Mouse (Mus musculus) megakaryocyte, adult 5-6 weeks (primary cell): ENCODE measurements at regions not wholly inside any gene's neighbourhood (a gene's known extent, or its start where the extent isn't known, plus 50 kb on each side); places are given as distances from the start of the nearest gene placed in this dataset.

ENCODE experiments used
- ATAC-seq: 2 replicates; pipeline ENCODE4 v1.8.0; 2016; ENCODE audit warnings: mild to moderate bottlenecking, inconsistent platforms; ENCODE audit not compliant: poor library complexity, severe bottlenecking

- no peak for ATAC-seq
Measured at GRCm38 (mm10) chr12:109272101-109272500, 180.5 kb upstream of the Dlk1 start.

DNA sequence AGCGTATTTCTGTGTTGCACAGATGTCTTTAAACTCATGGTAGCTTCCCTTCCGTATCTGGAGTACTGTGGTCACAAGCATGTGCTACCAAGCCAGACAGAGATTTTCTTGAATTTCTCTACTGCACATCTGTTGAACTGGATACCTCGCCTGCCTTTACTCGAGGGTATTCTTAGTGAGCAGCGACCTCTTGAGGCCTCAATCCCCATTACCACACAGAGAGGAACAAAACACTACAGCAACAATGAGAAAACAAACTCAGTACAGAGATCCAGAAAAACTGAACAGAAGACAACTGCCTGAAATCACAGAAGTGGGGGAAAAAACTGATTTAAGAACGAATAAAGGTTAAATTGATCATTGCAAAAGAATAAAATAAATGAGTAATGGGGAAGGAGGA is 137.8 kb upstream of the Dlk1 start:
- ATAC-seq = no peak

- ATAC-seq = no peak
Measured at GRCm38 (mm10) chr12:109325986-109326385, 126.6 kb upstream of the Dlk1 start.

DNA sequence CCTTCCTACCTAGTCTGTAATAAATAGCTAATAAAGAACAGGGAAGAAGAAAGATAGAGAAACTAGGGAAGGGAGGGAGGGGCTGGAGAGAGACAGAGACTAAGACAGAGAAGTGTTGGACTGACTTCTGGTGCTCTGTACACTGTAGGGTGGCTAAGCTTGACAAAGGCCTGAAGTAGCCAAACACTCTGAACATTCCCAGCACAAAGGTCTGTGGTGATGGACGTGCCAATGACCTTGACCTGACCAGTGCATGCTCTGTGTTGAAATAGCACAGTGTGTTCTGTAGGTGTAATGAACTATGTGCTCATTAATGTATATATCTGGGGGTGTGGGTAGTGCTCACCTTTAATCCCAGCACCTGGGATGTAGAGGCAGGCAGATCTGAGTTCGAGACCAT is 81.3 kb upstream of the Dlk1 start:
- ATAC-seq = no peak

GRCm38 (mm10) chr12:109385794-109386193 is 66.8 kb upstream of the Dlk1 start:
- no peak for ATAC-seq

- ATAC-seq = no peak
Measured at GRCm38 (mm10) chr12:109388791-109389190, 63.8 kb upstream of the Dlk1 start.

DNA sequence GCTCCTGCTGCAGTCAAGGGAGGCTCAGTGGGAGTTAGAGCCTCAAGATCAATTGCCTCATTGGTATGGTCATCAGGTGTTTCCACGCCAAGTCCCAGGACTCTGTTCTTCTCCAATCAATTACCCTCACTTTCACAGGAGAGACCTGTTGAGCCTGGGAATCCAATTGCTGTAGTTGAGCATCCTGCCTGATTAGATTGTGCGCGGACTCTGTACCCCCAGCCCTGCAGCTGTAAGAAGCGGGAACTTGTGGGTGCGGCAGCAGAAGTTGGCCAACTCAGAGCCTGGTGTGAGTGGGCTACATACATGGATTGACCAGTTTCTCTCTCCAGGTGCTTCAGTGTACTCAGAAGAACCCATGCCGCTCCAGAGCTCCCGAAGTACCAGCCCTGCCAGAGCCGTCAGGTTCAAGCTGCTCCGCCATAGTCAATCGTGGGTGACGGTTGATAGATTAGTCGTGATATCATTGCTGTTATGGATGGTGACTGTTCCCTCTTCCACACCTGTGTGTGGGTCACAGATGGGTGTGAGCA is 62.2 kb upstream of the Dlk1 start:
- no peak for ATAC-seq

DNA sequence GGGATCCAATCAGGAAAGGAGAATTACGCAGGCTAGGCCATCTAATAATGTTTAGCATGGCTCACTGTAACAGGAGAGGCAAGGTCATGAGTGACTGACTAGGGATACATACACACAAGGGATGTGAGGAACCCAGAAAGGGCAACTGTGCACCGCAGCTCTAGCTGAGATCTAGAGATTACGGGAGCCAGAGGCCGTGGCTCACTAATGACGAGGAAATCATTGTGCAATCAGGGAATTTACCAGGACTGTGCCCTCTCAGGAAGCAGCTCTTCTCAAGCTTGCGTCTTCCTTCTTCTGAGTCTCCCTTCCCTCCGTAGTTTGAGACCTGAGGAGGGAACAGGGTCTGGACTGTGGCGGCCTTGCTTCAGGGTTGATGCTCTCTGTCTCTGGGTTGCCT is 61.6 kb upstream of the Dlk1 start:
- 0 out of 2 replicates have a peak, but pooled peaks have one; percentile 1 for ATAC-seq

DNA sequence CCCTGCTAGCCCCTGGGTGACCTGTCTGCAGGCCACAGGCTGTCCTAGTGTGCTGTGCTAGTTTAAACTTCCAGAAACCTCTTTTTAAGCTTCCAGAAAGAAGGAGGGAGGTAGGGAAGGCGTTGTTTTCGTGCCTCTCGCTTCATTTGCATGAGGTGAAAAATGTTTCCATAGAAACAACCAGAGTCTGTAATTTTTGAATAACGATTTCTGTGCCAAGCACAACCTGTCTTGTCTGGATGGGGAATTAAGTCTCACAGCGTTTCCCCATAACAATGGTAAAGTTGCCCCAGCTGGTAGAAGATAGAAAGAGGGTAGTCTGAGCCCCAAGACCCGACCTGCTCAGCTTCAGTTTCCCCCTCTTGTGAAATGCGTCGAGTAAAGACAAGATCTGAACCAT is 59.3 kb upstream of the Dlk1 start:
- ATAC-seq = no peak

- ATAC-seq = peak; percentile 85
Measured at GRCm38 (mm10) chr12:109393795-109394194, 58.8 kb upstream of the Dlk1 start.

DNA sequence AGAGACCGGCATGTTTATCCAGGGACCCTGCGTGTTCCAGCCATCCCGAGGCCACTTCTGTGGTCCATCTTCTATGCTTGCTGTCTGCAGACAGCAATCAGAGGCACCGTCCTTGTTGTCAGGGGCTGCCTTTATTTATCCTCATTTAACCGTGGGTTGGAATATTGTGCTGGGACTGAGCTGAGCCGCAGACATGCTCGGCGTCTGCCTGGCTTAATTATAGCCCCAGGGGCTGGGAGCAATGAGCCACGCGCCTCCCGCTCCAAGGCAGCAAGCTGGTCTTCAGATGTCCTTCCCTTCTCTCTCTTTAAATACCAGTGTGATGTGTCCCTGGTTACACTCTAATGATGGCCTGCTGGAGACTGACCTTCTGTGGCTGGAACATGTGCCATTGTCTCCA is 58.2 kb upstream of the Dlk1 start:
- ATAC-seq = no peak

DNA sequence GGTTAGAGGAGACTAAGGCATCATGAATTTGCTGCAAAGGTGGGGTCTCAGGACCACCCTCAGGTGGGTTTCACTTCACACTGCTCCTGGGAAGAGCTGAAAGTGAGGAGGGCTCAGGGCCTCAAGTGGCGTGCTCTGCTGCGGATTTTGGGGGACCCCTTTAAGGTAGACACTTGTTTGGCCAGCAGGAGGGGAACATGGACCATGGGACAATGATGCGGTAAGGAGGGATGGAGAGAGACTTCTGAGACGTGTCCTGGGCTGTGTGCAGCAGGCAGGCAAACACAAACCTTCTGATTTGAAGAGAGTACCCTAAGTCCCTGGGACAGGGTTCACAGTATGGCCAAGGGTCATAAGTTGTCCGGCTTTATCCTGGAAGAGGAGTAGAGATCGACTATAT is 56.0 kb upstream of the Dlk1 start:
- no peak for ATAC-seq

DNA sequence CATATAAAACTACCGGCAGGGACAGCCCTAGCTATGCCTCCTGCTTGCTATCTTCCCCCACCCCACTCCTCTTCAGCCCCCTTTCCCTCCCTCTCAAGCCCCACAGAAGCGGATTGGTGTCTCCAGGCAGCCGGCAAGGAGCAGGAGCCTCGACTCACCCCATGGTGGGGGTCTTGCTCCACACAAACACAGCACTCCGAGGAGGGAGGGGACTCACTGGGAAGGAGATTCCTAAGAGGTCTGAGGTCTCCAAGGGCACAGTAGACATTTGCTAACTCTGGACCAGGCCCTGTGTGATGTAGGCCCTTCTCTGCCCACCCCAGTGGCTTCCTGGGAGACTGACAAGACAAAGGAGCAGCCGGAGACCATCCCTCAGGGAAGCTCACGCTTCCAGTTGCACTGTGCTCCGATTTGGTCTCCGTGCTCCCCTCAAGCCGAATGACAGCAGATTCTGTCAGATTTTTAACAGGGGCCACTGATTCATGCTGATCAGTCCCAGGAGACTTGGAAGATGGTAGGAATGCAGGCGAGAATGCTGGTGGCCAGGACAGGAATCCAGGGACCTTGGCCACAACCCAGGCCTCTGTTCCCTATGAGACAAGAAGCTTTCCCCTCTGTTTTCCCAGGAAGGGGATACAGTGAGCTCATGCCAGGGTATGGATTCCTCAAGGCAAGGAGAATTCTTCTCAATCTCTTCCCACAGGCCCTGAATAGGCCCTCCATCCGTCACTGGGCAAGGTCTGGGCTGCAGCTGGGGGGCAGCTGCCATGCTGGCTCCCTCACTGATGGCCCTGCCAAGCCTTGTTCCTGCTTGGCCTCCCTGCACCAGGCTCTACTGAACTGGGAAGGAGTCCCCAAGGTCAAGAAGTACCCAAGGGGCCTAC is 55.2 kb upstream of the Dlk1 start:
- no peak for ATAC-seq

GRCm38 (mm10) chr12:109398473-109398872 is 54.1 kb upstream of the Dlk1 start:
- ATAC-seq = peak; percentile 46; the same call in 1 of the 2 replicates

GRCm38 (mm10) chr12:109398951-109399350 is 53.7 kb upstream of the Dlk1 start:
- ATAC-seq = no peak

DNA sequence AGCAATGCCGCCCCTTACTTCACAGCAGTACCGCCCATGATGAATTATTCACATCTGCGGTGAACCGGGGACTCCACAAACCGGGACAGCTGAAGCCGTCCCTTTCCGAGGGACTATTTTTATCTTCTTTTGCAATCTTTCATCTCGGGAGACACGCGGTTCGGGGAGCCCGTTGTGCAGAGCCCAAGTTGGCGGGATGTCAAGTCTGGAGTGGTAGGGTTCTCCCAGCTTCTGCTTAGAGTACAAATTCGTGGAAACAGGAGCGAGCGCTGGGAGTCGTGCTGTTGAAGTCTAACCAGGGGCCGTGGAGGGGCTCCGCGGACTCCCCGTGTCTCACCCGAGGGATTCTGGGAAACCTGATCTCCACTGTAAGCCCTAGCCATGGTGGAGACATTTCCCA is 53.0 kb upstream of the Dlk1 start:
- ATAC-seq = peak; percentile 17; the same call in 1 of the 2 replicates

GRCm38 (mm10) chr12:109400041-109400440 is 52.6 kb upstream of the Dlk1 start:
- no peak for ATAC-seq

GRCm38 (mm10) chr12:109400936-109401586 is 51.6 kb upstream of the Dlk1 start:
- ATAC-seq = peak; percentile 36; the same call in 1 of the 2 replicates

GRCm38 (mm10) chr12:109401696-109402095 is 50.9 kb upstream of the Dlk1 start:
- no peak for ATAC-seq

DNA sequence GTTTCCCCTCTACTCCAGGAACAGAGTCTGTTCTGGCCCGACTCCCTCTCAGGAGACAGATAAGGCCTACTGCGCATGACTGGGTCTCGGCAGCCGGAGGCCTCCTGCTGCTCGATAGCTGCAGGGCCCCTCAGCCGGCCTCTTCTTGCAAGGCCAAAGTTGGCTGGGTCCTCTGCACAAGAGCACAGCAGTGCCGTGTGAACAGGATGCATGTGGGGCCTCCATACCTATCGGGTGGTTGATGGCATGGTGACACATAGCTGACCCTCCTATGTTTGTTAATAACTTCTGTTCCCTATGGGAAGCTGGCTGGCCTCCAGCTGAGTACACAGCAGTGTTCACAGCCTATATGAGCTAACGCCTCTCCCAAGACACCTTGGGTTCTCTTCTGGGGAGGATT is 50.4 kb upstream of the Dlk1 start:
- no peak for ATAC-seq
